Mouse (Mus musculus): ENCODE measurements at regions not wholly inside any gene's neighbourhood (a gene's known extent, or its start where the extent isn't known, plus 50 kb on each side); places are given as distances from the start of the nearest gene placed in this dataset.

DNA sequence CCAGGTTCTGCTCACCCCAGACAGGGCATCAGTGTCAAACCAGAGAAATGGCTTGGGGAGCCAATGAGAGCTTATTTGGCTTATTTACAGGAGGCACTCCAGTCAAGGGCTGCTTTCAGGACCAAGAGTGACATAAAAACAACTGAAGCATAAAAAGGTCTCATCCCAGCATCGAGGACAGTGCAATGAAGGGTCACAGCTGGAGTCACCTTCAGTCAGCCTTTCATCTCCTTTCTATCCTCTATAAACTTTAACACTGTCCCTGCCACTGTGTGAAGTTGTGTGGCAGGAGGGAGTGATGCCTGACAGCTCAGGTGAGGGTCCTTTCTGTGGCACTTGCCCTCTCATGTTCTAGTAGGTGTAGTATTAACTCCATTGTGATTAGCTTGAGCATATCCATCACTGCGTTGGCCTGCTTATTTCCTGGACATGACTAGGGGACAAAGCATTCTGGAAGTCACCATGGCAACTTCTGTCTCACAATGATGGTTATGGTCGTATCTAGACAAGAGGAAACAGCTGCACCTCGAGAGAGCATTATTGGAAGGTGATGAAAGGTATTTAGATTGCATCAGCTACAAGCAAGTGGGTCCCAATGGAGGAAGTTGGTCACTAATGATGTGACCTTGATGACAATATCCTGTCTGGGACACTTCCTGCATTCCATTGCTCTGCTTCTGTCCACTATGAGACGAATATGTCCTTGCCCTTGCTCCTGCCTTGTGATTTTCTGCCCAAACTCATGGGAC is 87.8 kb upstream of the Enpp6 start:
- DNase-seq: peak; percentile 34 to 44
- intact Hi-C loops (cut with DNase I): no loop called here

DNA sequence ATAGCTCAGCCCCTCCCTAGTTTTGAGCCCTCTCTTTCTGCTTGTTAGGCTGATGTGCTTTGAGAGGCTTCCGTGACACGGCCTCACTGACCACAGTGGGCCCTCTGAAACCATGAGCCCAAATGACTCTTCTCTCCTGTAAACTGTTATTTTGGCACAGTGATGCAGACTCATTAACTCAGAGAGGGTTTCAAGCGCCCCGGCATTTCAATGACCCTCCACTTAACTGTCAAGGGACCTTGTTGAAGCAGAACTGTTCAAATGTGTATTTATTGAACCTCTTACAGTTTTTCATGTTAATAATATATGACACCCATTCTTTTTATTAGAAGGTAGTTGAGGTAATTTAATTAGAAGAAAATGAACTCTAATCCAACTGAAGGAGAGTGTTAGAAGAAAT is 85.9 kb upstream of the Enpp6 start:
- DNase-seq: no peak
- intact Hi-C loops (cut with DNase I): no loop called here

DNA sequence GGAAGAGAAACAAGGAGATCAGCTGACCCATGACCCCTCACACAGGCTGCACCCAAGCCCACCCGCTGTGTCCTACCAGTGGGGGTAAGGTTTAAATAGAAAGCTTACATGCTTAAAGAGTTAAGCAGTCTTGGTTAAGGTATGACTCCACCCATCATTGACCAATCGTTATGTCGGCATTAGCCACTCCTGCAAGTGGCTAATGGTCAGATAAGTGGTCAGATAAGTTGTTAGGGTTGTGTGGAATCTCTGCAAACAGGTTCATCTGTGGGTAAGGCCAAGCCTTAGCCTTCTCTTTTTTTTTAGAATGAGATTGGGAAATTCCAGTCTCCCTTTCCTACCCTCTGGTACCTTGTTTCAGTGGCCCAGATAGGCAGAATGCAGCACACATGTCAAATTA is 82.0 kb upstream of the Enpp6 start:
- no peak for DNase-seq
- intact Hi-C loops (cut with DNase I): no loop called here

DNA sequence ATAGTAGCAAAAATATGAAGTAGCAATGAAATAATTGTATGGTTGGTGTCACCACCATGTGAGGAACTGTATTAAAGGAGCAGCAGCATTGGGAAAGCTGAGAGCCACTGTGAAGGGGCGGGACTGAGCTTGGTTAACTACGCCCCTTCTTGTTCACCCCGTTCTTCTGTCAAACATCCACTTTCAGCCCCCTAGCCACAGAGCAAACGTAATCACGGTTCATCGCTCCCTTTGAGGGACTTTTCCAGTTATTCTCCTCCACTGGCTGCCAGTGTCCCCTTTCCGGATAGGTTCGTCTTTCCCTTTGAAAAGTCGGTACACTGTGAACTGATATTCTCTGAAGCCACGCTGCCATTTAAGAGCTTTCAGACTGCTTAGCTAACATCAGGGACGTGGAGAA is 79.3 kb upstream of the Enpp6 start:
- intact Hi-C loops (cut with DNase I): no loop called here
- no peak for DNase-seq

DNA sequence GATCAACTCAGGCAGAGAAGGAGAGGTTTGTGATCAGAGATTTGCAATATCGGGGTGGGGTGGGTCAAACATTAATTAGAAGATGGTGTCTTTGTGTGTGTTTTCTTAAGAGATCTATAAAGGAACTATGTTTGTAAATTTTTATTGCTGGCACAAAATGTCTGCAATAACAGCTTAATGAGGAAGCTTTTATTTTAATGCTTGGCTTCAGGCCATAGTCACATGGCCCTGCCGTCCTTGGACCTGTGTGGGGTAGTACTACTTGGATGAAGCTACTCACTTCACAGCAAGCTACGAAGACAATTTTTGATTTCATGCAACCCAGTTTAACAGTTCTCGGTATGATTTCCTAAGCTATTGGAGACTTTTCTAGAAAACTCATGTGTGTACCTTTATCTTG is 78.5 kb upstream of the Enpp6 start:
- DNase-seq: no peak
- intact Hi-C loops (cut with DNase I): no loop called here

DNA sequence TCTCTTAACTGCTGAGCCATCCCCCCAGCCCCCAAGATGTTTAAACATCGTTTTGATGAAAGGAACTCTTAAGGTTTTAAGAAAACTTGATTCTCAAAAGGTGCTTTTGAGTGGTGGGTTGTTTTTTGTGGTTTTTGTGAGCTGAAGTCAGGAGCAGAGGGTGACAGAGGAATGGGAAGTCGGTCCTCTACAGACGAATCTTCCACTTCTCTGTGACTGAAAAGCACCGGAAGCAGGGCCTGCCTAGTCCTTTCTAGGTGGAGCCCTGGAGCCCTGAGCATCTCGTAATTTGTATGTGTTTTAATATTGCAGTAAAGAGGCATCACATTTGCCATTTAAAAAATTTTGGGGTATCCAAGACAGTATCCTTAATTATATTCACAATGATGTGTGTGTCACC is 72.7 kb upstream of the Enpp6 start:
- no peak for DNase-seq
- intact Hi-C loops (cut with DNase I): no loop called here

DNA sequence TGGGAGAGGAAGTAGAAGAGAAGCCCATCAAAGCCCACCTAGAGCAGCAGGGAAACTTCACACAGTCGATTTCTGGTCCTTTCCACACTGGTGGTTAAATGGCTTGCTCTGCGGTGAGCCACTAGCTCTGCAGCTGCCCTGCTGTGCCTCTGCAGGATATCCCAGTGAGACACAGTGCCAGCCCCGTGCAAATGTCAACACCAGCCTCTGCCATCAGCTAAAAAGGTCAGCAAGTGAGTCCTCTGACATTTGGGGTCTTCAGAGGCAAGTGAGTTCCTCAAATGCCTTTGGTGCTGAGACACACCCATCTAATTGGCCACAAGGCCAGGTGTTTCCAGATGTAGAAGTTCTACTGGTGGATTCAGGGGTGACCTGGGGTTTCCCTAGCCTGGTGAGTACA is 66.6 kb upstream of the Enpp6 start:
- no peak for DNase-seq
- intact Hi-C loops (cut with DNase I): no loop called here

DNA sequence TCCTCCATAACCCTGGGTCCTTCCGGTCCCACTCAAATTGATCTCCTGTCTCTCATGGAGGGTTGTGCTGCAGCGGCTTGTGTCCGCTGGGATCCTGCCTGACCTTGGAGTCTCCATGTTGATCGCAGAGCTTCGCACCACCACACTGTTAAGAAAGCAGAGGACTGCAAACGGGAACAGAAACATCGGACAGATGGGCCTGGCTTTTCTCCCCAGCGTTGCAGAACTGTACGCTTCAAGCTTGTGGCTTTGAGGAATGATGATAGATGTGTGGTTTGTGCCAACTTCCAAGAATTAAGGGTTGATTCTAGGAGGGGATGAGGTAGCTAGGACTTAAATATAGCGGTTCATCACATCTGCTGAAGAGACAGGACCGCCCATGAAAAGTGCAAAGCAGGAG is 65.6 kb upstream of the Enpp6 start:
- intact Hi-C loops (cut with DNase I): no loop called here

DNA sequence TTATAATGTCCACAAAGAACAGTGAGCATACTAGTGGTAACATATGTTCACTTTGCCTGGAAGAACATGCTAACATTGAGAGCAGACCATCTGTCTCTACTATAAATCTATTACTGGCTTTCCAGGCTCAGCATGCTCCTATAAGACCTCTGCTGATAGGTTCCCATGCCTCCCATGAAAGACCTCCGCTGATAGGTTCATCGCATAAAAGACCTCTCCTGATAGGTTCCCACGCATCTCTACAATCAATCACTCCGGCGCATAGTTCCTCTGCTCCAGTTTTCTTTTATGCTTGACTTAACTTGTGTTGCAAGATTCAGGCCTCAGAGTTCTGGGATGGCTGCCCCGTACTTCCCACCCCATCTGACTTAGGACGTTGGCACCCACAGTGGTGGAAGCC is 65.1 kb upstream of the Enpp6 start:
- intact Hi-C loops (cut with DNase I): no loop called here
- no peak for DNase-seq

More for the DNA sequence above, 65.6 kb upstream of the Enpp6 start:
- DNase-seq: no peak

DNA sequence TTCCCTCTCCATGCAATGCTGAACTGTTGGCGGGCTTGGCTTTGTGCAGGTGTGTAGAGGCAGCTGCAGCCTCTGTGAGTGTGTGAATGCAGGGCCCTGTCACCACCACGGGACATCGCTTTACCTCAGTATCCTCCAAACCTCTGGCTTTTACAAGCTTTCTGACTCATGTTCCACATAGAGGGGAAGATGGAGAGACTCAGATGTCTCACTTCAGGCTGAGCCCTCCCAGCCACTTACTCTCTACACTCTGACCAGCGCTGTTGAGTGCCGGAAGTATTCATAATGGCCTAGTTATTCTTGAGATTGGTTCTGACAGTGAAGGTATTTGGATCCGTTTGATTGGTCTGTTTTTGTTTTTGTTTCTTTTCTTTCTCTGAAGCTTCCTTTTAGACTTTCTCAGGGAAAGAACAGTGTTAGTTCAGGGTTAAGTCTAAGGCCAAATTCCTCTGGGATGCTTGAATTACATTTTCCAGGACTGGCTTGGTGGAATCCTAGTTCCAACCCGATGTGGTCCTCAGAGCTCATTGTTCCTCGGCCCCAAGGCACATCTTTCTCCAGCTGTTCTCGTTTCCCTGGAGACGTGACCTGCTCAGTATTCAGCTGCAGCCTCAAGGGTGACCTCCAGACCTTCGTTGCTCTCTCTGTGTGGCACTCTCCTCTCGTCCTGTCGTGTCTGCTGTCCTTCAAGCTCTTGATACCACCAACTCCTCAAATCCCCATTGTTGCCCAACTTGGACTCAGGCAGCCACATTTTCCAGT is 61.7 kb upstream of the Enpp6 start:
- intact Hi-C loops (cut with DNase I): no loop called here
- no peak for DNase-seq

DNA sequence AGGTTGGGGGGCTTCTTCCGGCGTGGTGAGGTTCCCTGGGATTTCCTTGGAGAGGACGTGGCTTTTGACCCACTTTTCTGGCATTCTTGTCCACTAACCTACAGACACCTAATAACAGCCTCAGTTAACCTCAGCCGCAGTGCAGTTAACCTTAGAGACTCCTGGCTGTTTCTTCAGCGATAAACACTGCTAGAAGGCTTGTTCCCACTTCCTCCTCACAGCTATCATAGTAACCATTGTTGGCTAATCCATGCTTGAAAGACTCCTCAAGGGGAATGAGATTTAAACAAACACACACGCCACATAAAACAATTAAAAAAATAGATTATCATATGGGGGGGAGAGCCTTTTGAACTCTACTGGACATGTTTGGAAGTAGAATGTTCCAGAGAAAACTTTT is 58.0 kb upstream of the Enpp6 start:
- DNase-seq: no peak
- intact Hi-C loops (cut with DNase I): no loop called here

DNA sequence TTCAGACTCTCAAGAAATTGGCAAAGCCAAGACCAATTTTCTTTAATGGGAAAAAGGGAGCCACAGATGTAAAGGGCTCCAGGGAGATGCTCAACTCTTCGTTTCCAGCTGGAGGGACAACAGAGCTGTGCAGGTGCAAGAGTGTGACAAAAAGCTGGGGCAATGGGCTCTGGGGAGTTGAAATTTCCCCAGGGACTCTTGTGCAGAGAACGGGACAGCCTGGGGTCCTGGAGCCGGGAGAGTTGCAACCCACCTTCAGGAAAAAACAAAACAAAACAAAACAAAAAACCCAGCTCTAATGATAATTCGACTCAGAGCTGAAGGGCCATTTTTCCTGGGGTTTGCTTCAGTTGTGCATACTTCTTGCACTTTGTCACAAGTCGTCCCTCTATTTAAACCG is 57.0 kb upstream of the Enpp6 start:
- intact Hi-C loops (cut with DNase I): no loop called here

DNA sequence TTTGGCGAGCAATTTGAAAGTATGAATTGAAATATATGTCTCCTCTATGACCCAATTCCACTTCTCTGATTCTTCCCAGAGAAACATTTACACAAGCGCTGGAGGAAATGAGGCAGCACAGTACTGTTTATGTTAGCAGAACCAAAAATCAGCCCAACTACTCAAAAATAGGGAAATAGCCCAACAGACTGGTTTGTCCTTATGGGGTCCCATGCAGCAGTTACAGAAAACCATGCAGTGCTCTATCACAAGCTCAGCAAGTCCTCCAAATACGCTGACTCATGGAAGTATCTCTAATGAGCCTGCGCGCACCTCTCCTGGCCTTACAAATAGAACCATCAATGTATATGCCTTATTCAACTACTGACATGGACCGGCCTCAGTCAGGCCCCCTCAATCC is 55.4 kb upstream of the Enpp6 start:
- DNase-seq: no peak
- intact Hi-C loops (cut with DNase I): no loop called here

More for the DNA sequence above, 57.0 kb upstream of the Enpp6 start:
- no peak for DNase-seq

DNA sequence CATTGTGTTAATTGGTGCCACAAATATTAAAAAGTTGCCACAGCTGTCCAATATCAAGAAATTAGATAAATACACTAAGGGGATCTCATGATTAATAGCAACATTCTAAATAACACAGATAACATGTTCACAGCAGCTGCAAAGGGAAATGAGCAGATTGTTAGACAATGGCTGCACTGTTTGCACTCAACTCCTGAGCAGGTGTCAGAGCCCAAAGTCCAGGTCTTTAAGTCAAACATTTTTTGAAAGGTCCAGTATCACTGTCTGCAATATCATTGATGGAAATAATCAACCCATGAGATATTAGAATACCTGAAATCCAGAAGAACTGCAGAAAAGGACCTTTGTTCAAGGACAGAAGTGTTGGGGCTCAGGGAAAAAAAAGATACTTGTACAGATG is 53.4 kb upstream of the Enpp6 start:
- DNase-seq: no peak
- intact Hi-C loops (cut with DNase I): no loop called here

DNA sequence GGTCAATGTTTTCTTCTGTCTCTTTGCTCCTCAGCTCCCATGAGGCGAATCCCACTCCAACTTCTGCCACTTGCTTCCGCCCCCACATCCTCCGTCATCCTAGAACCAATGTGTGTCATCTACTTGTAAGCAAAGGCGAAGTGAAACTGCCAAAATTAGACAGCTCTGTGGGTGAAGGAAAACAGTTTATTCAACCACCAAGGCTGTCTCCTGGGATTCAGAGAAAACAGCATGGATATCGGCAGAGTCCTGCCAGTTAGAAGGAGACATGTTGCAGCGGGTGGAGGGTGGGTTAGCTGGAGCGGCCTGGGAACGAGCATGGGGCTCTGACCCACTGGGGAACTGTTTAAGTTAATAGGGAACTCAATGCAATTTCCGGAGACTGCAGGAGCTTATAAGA is 52.4 kb upstream of the Enpp6 start:
- intact Hi-C loops (cut with DNase I): loop anchor here (2.0 kb wide), 1 partner anchor 193 kb away; no protein-coding TSS in a partner anchor
- peak; percentile 54 to 60 for DNase-seq

DNA sequence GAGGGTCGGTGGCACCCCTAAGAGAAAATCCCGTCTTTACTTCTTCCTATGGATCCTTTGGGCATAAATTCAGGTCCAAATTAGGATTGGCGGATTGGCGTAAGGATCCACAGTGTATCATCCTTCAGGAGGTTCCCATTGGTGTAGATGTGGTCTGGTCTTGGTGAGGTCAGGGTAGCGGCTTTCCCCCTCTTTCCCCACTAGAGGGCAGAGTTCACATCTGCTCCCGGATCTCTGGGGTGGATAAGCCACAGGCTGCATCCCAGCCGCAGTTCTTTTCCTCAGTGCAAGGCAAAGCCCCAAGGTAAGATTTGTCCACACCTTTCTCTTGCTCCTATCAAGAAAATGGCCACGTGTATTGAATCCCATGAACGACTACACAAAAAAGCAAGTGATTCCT is 51.8 kb upstream of the Enpp6 start:
- DNase-seq: peak; percentile 70 to 72
- intact Hi-C loops (cut with DNase I): loop anchor here (2.0 to 5.0 kb wide), 3 partner anchors 194 to 263 kb away; no protein-coding TSS in a partner anchor

DNA sequence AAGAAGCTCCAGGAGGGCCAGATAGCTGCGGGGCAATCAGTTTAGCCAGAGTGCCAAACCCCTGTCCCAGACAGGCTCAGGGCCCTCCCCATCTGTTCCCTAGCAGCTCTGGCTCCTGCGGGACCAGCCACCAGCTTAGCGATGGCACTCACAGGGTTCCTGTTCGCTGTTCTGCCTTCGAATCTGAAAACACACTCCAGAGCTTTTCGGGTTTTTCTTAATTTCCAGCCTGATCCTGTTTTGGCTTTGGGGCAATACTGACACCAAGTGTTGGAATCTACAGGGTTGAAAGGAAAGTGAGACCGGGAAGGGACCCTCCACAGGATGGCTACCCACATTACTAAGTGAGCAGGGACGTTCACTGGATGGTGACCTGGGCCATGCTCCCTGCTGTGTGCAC is 50.6 kb upstream of the Enpp6 start:
- intact Hi-C loops (cut with DNase I): loop anchor here (5.0 kb wide), 2 partner anchors 249 to 264 kb away; no protein-coding TSS in a partner anchor
- peak; percentile 47 to 55 for DNase-seq
